Mouse (Mus musculus) liver, adult 2 months (tissue): ENCODE results near the gene Foxp1.

Source experiments
- CTCF ChIP-seq: fragments of 200-500 bp; IDR thresholded peaks from 2 replicates; pipeline ENCODE4 v1.5.1; 2011; ENCODE audit warnings: low read depth, low read length, control low read depth
- POLR2A ChIP-seq: fragments of 200-500 bp; IDR thresholded peaks from 2 replicates; pipeline ENCODE4 v1.6.1; 2011; ENCODE audit warnings: low read length, control low read depth; ENCODE audit not compliant: insufficient read depth; ENCODE audit errors: extremely low read depth

GRCm38 (mm10) chr6:99118534-99118933 lies 404.0 kb downstream of the Foxp1 start:
- TF ChIP-seq POLR2A: no peak
- TF ChIP-seq CTCF: no peak
